Mouse (Mus musculus) heart, embryonic 14.5 days (tissue): ENCODE data around the gene Eloa. TPM values are rescaled to one million over a fixed set of nuclear protein-coding genes. Genes with fewer than 3 reads are reported as not detected.

ENCODE experiments used
- ATAC-seq: fragments of 200-750 bp; cut with Nextera tagmentation; 2 replicates; pipeline ENCODE4 v1.8.0; 2017; ENCODE audit warnings: low read depth, moderate TSS enrichment; ENCODE audit not compliant: insufficient number of reproducible peaks, insufficient read depth, low FRiP score
- H3K27ac ChIP-seq, 2 experiments: fragments of 200-500 bp in 1 of 2; fragments of 300-500 bp in 1 of 2; sonication (generic) in 1 of 2; replicated peaks in 1 of 2; 2 replicates each; pipeline ENCODE4 v1.5.1; 2012 to 2014; ENCODE audit warnings: low read depth in 2 of 2, low read length in 2 of 2, control low read depth in 1 of 2, mild to moderate bottlenecking in 1 of 2, mixed read lengths in 1 of 2; ENCODE audit not compliant: control insufficient read depth in 1 of 2, insufficient read depth in 1 of 2
- H3K27me3 ChIP-seq: fragments of 300-500 bp; sonication (generic); 2 replicates; pipeline ENCODE4 v1.6.1; 2014; ENCODE audit warnings: mild to moderate bottlenecking, low read length, control low read depth; ENCODE audit not compliant: control insufficient read depth, insufficient read depth
- H3K36me3 ChIP-seq: fragments of 300-500 bp; sonication (generic); 2 replicates; pipeline ENCODE4 v1.6.1; 2014; ENCODE audit warnings: mild to moderate bottlenecking, control low read depth, low read length, mixed read lengths; ENCODE audit not compliant: control insufficient read depth, insufficient read depth
- H3K4me1 ChIP-seq, 2 experiments: fragments of 200-500 bp in 1 of 2; fragments of 300-500 bp in 1 of 2; sonication (generic) in 1 of 2; 2 replicates each; pipeline ENCODE4 v1.6.1; 2012 to 2014; ENCODE audit warnings: low read length in 2 of 2, control low read depth in 1 of 2, mixed read lengths in 1 of 2; ENCODE audit not compliant: control insufficient read depth in 2 of 2, insufficient read depth in 2 of 2
- H3K4me2 ChIP-seq: fragments of 300-500 bp; sonication (generic); 2 replicates; pipeline ENCODE4 v1.6.1; 2014; ENCODE audit warnings: mild to moderate bottlenecking, low read length
- H3K4me3 ChIP-seq, 2 experiments: fragments of 200-500 bp in 1 of 2; fragments of 300-500 bp in 1 of 2; sonication (generic) in 1 of 2; 2 replicates each; pipeline ENCODE4 v1.5.1; 2012 to 2014; ENCODE audit warnings: low read length in 2 of 2, mild to moderate bottlenecking in 2 of 2, control low read depth in 1 of 2, low read depth in 1 of 2, moderate library complexity in 1 of 2; ENCODE audit not compliant: control insufficient read depth in 1 of 2, insufficient read depth in 1 of 2
- H3K9ac ChIP-seq: fragments of 300-500 bp; sonication (generic); 2 replicates; pipeline ENCODE4 v1.6.1; 2014; ENCODE audit warnings: mild to moderate bottlenecking, low read length
- H3K9me3 ChIP-seq: fragments of 300-500 bp; sonication (generic); 2 replicates; pipeline ENCODE4 v1.6.1; 2016; ENCODE audit warnings: low read length, control low read depth; ENCODE audit not compliant: control insufficient read depth
- WGBS: fragments of 180-500 bp; shearing (Covaris S2); extraction: QIAGEN DNeasy Blood & Tissue Kit; methylation state at CpG from one replicate; pipeline ENCODE4 v1.1.7; 2014; 5-methylcytosine and 5-hydroxymethylcytosine counted together
- polyA plus RNA-seq: library from polyadenylated mRNA; unstranded; fragments of >200 nt; fragmentation: Nextera tagmentation; extraction: Ambion mirVana; gene quantifications from 2 replicates; pipeline ENCODE4 v1.2.1, GENCODE M21; 2014

Eloa gene
- polyA plus RNA-seq, 1 experiment from 2014 or later, result 34.3 TPM

DNA sequence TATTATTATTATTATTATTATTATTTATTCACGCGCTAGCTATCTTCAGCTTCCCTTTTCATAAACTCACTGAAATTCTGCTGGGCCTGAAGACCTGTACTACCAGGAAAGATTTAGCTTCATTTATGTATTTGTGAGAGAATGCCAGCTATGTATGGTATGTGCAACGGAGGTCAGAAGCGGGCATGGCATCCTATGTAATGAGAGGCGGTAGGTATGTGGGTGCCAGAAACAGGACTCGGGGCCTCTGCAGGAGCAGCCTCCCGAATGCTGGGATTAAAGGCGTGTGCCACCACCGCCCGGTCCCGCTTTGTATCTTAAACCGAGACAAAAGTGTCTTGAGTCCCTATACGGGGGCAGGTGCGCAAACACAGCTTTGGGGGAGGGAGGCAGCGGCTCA lies 58.6 kb downstream of the Eloa start:
- H3K27ac ChIP-seq, result peak overlapping the region; percentile 75 to 93
- no peaks in the 10 kb centered on the region for H3K27me3 ChIP-seq
- peaks cover 6 to 17% of the 10 kb centered on the region in 2 experiments for H3K4me1 ChIP-seq
- no peak for ATAC-seq
- peak overlapping the region; percentile 94 for H3K4me2 ChIP-seq
- WGBS, result 6% methylated on average over 15 of the region's 15 CpGs
- H3K4me3 ChIP-seq, result peak overlapping the region; percentile 74 to 83
- no peaks in the 10 kb centered on the region for H3K9me3 ChIP-seq
- peaks cover 63% of the 10 kb centered on the region for H3K36me3 ChIP-seq
- H3K9ac ChIP-seq, result peak overlapping the region; percentile 93

DNA sequence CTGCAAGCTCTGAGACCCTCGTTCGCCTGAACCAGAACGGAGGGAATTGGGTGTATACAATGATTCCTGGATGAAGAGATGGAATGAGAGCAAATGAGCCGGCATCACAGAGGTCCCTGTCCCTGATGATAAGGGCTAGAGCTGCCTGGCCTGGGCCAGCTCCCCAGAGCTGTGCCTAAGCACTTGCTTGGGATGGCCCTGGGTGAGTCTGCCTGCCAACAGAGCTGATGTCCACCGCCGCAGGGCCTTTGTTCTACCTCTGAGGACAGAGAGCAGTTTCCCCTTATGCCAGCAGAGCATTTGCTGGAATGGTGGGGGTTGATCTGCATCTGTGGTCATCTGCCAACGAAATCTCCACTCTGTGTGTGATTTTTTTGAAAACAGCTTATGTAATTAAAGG lies 59.4 kb downstream of the Eloa start:
- WGBS, result 81% methylated on average over 7 of the region's 7 CpGs
- Histone ChIP-seq H3K9me3 (no peaks in the 10 kb centered on the region), H3K27ac (no peak overlapping the region), H3K27me3 (no peaks in the 10 kb centered on the region), H3K36me3 (peaks cover 63% of the 10 kb centered on the region), H3K4me2 (no peak overlapping the region), H3K9ac (no peak overlapping the region), H3K4me1 (peaks cover 6 to 17% of the 10 kb centered on the region in 2 experiments), H3K4me3 (no peak overlapping the region)
- ATAC-seq, result no peak

DNA sequence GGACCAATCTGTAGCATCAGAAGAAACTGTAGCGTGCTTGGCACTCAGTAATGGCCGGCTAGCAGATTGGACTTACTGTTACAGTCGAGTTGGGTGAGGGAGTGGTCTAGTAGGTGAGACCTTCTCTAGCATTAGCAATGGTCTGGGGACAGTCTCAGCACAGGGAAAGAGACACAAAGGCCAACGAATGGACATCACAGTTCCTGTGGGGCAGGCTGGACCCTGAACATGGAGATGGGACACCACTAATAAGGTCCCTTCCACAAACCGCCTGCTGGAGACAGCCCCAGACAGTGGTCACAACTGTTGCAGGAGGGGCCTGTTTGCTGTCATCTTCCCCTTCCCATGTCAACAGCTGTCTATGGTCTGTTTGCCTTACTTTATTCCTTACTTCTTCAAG lies 59.9 kb downstream of the Eloa start:
- Histone ChIP-seq H3K36me3 (peaks cover 60% of the 10 kb centered on the region), H3K4me2 (no peak overlapping the region), H3K4me1 (peaks cover 6 to 17% of the 10 kb centered on the region in 2 experiments), H3K4me3 (no peak overlapping the region), H3K27ac (no peak overlapping the region), H3K27me3 (no peaks in the 10 kb centered on the region), H3K9me3 (no peaks in the 10 kb centered on the region), H3K9ac (no peak overlapping the region)
- no peak for ATAC-seq
- 77% methylated on average over 5 of the region's 5 CpGs for WGBS

DNA sequence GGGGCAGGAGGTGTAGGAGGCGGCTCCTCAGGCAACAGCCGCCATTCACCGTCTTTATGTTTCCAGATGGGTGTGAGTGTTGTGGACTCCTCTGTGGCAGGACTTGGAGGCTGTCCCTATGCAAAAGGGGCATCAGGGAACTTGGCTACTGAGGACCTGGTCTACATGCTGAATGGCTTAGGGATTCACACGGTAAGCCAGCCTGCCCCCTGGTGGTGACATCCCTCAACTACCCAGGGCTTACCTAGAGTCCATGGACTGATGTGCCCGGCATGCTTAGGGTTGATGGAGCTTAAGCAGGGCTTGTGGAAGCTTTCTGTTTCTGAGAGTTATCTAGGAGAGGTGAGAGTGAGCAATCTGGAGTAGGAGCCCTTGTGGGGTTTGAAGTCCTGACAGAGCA lies 60.8 kb downstream of the Eloa start:
- no peaks in the 10 kb centered on the region for H3K9me3 ChIP-seq
- ATAC-seq, result no peak
- H3K4me2 ChIP-seq, result no peak overlapping the region
- no peak overlapping the region for H3K4me3 ChIP-seq
- H3K4me1 ChIP-seq, result peaks cover 6 to 17% of the 10 kb centered on the region in 2 experiments
- H3K36me3 ChIP-seq, result peaks cover 58% of the 10 kb centered on the region
- 28% methylated on average over 5 of the region's 5 CpGs for WGBS
- H3K9ac ChIP-seq, result no peak overlapping the region
- H3K27me3 ChIP-seq, result no peaks in the 10 kb centered on the region
- H3K27ac ChIP-seq, result no peak overlapping the region

DNA sequence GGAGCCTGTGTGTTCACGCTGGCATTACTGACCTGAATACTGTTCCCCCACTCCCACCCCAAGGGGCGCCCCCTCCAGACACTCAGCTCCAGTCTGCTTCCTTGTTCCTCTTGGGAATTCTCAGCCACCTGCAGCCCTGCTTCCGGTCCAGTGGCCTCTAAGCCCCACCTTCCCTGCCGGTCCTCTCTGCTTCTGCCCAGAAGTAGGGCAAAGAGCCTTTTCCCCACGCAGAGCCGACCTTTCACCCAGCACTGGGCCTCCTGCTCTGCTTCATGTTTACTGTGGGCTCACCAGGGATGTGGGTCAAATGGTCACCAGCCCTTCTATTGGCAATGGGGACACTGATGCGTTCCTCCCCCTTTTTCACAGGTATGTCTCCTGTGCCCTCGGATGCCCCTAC lies 63.2 kb downstream of the Eloa start:
- WGBS, result 65% methylated on average over 8 of the region's 8 CpGs
- Histone ChIP-seq H3K9me3 (no peaks in the 10 kb centered on the region), H3K4me1 (peaks cover 0 to 6% of the 10 kb centered on the region in 2 experiments; a peak in 2 of 4 replicates), H3K36me3 (peaks cover 77% of the 10 kb centered on the region), H3K9ac (no peak overlapping the region), H3K4me2 (no peak overlapping the region), H3K27me3 (no peaks in the 10 kb centered on the region), H3K4me3 (no peak overlapping the region), H3K27ac (no peak overlapping the region)
- ATAC-seq, result no peak

DNA sequence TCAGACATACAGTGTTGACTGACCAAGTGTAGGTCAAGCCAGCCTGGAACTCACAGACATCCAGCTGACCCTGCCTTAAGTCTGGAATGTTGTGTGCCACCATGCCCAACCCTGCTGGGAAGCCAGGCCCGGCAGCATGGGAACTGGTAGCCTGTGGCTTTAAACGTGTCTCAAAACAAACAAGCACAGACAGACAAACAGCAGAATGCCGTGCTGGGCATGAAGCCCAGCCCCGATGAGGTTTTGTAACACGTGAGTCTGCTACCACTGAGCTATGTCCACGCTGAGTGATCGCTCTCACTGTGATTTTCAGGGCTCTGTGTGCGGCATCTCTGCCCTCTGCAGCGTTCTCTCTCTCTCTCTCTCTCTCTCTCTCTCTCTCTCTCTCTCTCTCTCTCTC lies 65.7 kb downstream of the Eloa start:
- Histone ChIP-seq H3K4me2 (no peak overlapping the region), H3K9ac (no peak overlapping the region), H3K27me3 (no peaks in the 10 kb centered on the region), H3K36me3 (peaks cover 83% of the 10 kb centered on the region), H3K4me1 (no peaks in the 10 kb centered on the region), H3K4me3 (no peak overlapping the region), H3K27ac (no peak overlapping the region), H3K9me3 (peaks cover 4% of the 10 kb centered on the region)
- 83% methylated on average over 9 of the region's 9 CpGs for WGBS
- ATAC-seq, result no peak

DNA sequence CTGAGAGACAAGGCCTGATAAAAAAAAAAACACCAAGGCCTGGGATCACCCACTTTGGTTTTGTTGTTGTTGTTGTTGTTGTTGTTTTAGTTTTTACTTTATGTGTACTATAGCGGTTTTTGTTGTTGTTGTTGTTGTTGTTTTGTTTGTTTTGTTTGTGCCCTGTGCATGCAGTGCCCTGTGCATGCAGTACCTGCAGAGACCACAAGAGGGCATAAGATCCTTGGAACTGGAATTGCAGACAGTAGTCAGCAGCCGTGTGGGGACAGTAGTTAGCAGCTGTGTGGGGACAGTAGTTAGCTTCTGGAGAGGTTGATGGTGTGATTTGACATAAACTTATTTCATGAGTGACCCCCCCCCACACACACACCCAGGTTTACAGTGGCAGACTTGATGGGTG lies 67.3 kb downstream of the Eloa start:
- H3K36me3 ChIP-seq, result peaks cover 71% of the 10 kb centered on the region
- ATAC-seq, result no peak
- 13% methylated on average over 2 of the region's 2 CpGs for WGBS

More for the DNA sequence above, 67.3 kb downstream of the Eloa start:
- H3K9me3 ChIP-seq, result peaks cover 4% of the 10 kb centered on the region
- no peak overlapping the region for H3K9ac ChIP-seq
- no peak overlapping the region for H3K4me3 ChIP-seq
- no peaks in the 10 kb centered on the region for H3K27me3 ChIP-seq
- H3K4me2 ChIP-seq, result no peak overlapping the region
- no peak overlapping the region for H3K27ac ChIP-seq
- peaks cover 6 to 8% of the 10 kb centered on the region in 2 experiments; a peak in 2 of 4 replicates for H3K4me1 ChIP-seq
